Mouse (Mus musculus) urinary bladder, postnatal 25 days (tissue): ENCODE measurements around the gene Amd2.

Source experiments
- DNase-seq: peaks from one replicate; pipeline ENCODE4 v3.0.0; 2022; ENCODE audit warnings: low spot score

Amd2 gene

DNA sequence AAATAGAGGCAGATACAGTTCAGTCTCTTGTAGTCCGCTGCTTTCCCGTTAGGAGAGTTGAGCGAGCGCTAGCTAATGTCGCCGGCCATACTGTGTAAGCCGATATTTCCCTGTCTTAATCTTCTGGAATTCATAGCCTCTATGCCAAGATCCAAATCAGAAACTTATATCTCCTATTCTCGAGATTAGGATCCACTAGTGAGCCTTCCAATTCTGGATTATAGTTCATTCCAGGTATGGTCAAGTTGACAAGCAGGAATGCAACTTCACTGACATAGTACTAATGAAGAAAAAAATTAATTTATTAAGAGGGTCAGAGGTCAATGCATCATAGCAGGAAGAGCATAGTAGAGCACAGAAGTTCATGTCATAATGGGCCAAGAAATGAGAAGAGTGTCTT, at the start of gene Amd2:
Gene Amd2, minus strand, starts transcription at position 101 of the 400 bp plus-strand sequence.
- no peak for DNase-seq

DNA sequence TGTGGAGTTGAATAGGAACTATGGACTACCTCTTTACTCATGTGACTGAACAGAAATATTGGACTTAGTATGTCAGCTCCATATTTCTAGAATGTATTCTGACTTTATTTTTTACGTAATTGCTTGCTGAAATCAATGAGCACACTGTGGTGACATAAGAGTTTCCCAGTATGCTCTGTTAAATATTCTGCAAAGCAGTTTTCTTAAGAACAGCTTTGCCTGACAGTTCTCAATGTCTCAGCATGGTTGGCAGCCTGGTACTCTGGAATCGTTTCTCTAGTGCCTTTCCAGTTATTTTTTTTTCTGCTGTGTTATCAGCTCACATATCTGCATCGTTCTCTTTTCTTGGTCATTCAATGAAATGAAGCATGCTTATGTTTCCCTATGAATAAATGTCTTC, 49.6 kb upstream of the Amd2 start:
- DNase-seq, result no peak

DNA sequence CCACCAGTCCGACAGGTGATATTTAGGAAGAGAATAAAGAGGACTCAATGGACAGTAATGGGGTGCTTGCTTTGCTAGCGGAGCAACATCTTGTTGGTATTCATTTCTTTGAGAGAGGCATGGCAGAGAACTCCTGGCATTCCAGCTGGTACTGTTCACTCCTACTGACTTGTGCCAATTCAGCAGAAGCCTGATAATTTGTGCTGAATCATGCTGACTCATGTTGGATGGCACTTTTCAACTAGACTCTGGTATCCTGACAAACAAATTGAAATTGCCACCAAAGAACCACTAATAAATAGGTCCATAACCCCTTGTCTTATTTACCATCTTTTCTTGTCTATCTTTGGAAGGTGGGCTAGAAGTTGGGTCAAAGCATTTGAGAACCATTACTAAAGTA, 25.9 kb upstream of the Amd2 start:
- no peak for DNase-seq

DNA sequence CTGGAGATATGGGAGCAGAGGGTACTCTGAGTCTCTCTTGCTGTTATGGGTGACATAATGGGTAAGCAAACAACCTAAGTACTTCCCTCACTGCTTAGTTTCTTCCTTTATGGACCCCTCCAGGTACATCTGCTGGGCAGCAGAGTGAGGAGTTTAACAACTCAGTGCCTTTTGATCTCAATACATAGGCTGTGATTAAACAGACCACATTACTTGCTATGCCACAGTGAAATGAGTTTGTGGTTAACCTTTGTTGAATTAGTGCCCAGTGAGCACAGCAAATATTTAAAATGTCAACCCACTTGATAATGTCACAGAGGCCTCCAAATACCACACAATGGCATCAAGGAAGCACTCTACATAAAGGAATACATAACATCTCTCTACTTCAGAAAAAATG, 2.6 kb upstream of the Amd2 start:
- DNase-seq, result no peak
